Mouse (Mus musculus) midbrain, embryonic 14.5 days (tissue): Measurements from ENCODE around the gene Pitpna. TPM values are rescaled to one million over a fixed set of nuclear protein-coding genes. Genes with fewer than 3 reads are reported as not detected.

Experiments used
- ATAC-seq: fragments of 200-750 bp; cut with Nextera tagmentation; 2 replicates; pipeline ENCODE4 v1.8.0; 2017; ENCODE audit warnings: moderate number of reproducible peaks, moderate library complexity; ENCODE audit not compliant: low FRiP score, low TSS enrichment
- DNase-seq: peaks from one replicate; pipeline ENCODE4 v3.0.0-alpha.2; 2015
- H3K27ac ChIP-seq: fragments of 300-500 bp; sonication (generic); replicated peaks from 2 replicates; pipeline ENCODE4 v1.5.1; 2014; ENCODE audit warnings: mild to moderate bottlenecking, low read depth, low read length, moderate library complexity
- H3K27me3 ChIP-seq: fragments of 300-500 bp; sonication (generic); 2 replicates; pipeline ENCODE4 v1.6.1; 2014; ENCODE audit warnings: low read length, control low read depth, mixed read lengths; ENCODE audit not compliant: control insufficient read depth, insufficient read depth
- H3K36me3 ChIP-seq: fragments of 300-500 bp; sonication (generic); 2 replicates; pipeline ENCODE4 v1.6.1; 2014; ENCODE audit warnings: low read length, control low read depth; ENCODE audit not compliant: control insufficient read depth, insufficient read depth
- H3K4me1 ChIP-seq: fragments of 300-500 bp; sonication (generic); 2 replicates; pipeline ENCODE4 v1.6.1; 2014; ENCODE audit warnings: mild to moderate bottlenecking, antibody characterized with exemption, low read length, control low read depth; ENCODE audit not compliant: control insufficient read depth, insufficient read depth
- H3K4me2 ChIP-seq: fragments of 300-500 bp; sonication (generic); 2 replicates; pipeline ENCODE4 v1.6.1; 2014; ENCODE audit warnings: mild to moderate bottlenecking, low read length, moderate library complexity
- H3K4me3 ChIP-seq: fragments of 300-500 bp; sonication (generic); replicated peaks from 2 replicates; pipeline ENCODE4 v1.5.1; 2014; ENCODE audit warnings: low read depth, low read length
- H3K9ac ChIP-seq: fragments of 300-500 bp; sonication (generic); replicated peaks from 2 replicates; pipeline ENCODE4 v1.6.1; 2014; ENCODE audit warnings: mild to moderate bottlenecking, low read length, moderate library complexity
- H3K9me3 ChIP-seq: fragments of 300-500 bp; sonication (generic); 2 replicates; pipeline ENCODE4 v1.6.1; 2016; ENCODE audit warnings: low read length, control low read depth, mixed read lengths; ENCODE audit not compliant: control insufficient read depth
- WGBS: fragments of 180-500 bp; shearing (Covaris S2); extraction: QIAGEN DNeasy Blood & Tissue Kit; methylation state at CpG from one replicate; pipeline ENCODE4 v1.1.7; 2014; 5-methylcytosine and 5-hydroxymethylcytosine counted together
- microRNA-seq: library from miRNA; unstranded; fragments of <30 nt; microRNA quantifications from one replicate; pipeline ENCODE4, GENCODE M21; 2016
- polyA plus RNA-seq: library from polyadenylated mRNA; unstranded; fragments of >200 nt; fragmentation: Nextera tagmentation; extraction: Ambion mirVana; gene quantifications from 2 replicates; pipeline ENCODE4 v1.2.1, GENCODE M21; 2014

The Pitpna gene
- polyA plus RNA-seq, 1 experiment from 2014 or later = 115 TPM

DNA sequence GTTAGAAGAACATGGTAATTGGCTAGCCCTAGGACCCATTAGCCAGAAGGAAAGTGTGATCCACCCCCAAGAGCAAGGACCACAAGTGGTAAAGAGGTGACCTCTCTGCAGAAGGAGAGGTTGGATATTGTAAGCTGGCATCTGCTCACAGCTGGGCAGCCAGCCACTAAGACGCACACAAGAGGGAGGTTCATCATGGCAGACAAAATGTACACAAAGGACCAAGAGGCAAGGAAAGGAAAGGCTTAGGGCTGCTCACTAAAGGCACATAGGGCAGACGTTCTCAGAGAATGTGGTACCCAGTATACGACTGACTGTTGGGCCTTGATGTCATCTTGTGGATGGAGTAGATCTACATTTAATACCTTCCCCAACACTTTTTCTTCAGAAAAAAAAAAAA lies 87.0 kb downstream of the Pitpna start:
- no peaks in the 10 kb centered on the region for H3K9me3 ChIP-seq
- H3K27me3 ChIP-seq = no peaks in the 10 kb centered on the region
- H3K4me3 ChIP-seq = no peak overlapping the region
- no peak for ATAC-seq
- DNase-seq = no peak
- H3K36me3 ChIP-seq = no peaks in the 10 kb centered on the region
- H3K27ac ChIP-seq = no peak overlapping the region
- peaks cover 2% of the 10 kb centered on the region; the same call in 1 of the 2 replicates for H3K4me1 ChIP-seq
- WGBS = 83% methylated on average over 3 of the region's 3 CpGs
- no peak overlapping the region for H3K4me2 ChIP-seq
- no peak overlapping the region for H3K9ac ChIP-seq

DNA sequence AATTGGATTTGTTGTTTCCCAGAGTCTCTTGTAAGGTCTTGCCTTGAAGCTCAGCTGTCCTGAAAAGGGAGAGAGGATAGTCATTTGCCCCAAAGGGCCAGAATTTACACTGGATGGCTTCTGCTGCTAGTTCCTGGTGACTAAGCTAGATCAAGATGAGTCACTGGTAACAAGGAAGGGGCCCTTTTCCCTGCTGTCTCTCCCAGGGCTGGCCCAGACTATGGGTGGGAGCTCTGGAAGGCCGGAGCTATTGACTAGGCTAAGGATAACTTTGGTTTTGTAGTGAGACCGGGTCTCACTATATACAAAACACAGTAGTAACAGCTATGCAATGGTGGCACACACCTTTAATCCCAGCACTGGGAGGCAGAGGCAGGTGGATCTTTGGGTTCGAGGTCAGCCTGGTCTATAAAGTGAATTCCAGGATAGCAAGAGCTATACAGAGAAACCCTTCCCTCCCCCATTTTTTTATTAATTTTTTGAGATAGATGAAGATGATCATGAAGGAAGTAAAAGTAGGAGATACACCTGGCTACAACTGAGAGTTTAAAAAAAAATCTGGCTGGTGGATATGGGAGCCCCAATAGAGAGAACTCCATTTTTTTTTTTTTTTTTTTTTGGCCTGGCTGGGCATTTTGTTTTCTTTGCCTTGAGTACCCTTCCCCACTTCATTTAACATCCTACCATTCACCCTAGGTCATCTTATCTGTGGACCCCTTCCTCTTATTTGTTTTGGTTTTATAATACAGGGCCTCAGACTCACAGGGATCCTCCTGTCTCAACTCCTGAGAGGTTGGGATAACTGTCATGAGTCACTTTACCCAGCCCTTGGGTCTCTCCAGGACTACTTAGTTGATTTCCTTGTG lies 90.2 kb downstream of the Pitpna start:
- Histone ChIP-seq H3K4me3 (peak overlapping the region; percentile 97), H3K27ac (peak overlapping the region; percentile 92), H3K4me2 (peak overlapping the region; percentile 81), H3K27me3 (no peaks in the 10 kb centered on the region), H3K9me3 (no peaks in the 10 kb centered on the region), H3K4me1 (peaks cover 14% of the 10 kb centered on the region), H3K9ac (no peak overlapping the region; the same call in 1 of the 2 replicates), H3K36me3 (peaks cover 2% of the 10 kb centered on the region; the same call in 1 of the 2 replicates)
- DNase-seq (no peak), ATAC-seq (no peak)
- WGBS = 87% methylated on average over 3 of the region's 3 CpGs

Small RNA genes within 50 kb of the gene (microRNA-seq; reads per million reads assigned to microRNA genes)
- gene Mir3971 = not detected

Other genes with a start within 250 kb of the Pitpna start
- gene Rpa1, start 239.8 kb upstream of the Pitpna start, polyA plus RNA-seq = 48.3 and 50.0 TPM in 2 replicates
- gene Smyd4, start 239.7 kb upstream of the Pitpna start, polyA plus RNA-seq = 9.5 and 12.0 TPM in 2 replicates
- 2.7 and 38.5 TPM in 2 replicates for gene Serpinf1, start 165.4 kb upstream of the Pitpna start, polyA plus RNA-seq
- gene Serpinf2, start 148.5 kb upstream of the Pitpna start, polyA plus RNA-seq = not detected in 2 replicates
- gene Wdr81, start 133.4 kb upstream of the Pitpna start, polyA plus RNA-seq = 5.7 and 7.4 TPM in 2 replicates
- gene Tlcd2, start 126.4 kb upstream of the Pitpna start, polyA plus RNA-seq = 1.1 and 2.5 TPM in 2 replicates
- gene Prpf8, start 101.3 kb upstream of the Pitpna start, polyA plus RNA-seq = 59.9 and 89.5 TPM in 2 replicates
- gene Rilp, start 78.0 kb upstream of the Pitpna start, polyA plus RNA-seq = 1.0 and 1.6 TPM in 2 replicates
- 2.0 and 3.6 TPM in 2 replicates for gene Scarf1, start 74.6 kb upstream of the Pitpna start, polyA plus RNA-seq
- 15.7 and 18.3 TPM in 2 replicates for gene Slc43a2, start 56.4 kb upstream of the Pitpna start, polyA plus RNA-seq
- gene Inpp5k, start 42.9 kb downstream of the Pitpna start, polyA plus RNA-seq = 49.2 and 53.0 TPM in 2 replicates
- gene Myo1c, start 62.4 kb downstream of the Pitpna start, polyA plus RNA-seq = 4.2 and 5.2 TPM in 2 replicates
- gene Crk, start 91.2 kb downstream of the Pitpna start, polyA plus RNA-seq = 83.7 and 114 TPM in 2 replicates
- 1,339 and 1,573 TPM in 2 replicates for gene Ywhae, start 144.8 kb downstream of the Pitpna start, polyA plus RNA-seq
- 3.5 and 5.3 TPM in 2 replicates for gene Doc2b, start 208.0 kb downstream of the Pitpna start, polyA plus RNA-seq